Mouse (Mus musculus) embryonic facial prominence, embryonic 10.5 days (tissue): ENCODE measurements at regions not wholly inside any gene's neighbourhood (a gene's known extent, or its start where the extent isn't known, plus 50 kb on each side); places are given as distances from the start of the nearest gene placed in this dataset.
A peak's percentile ranks its signal among the peaks of the same experiment; 100 is the strongest.
"Not testable (repeated sequence)": the region's sequence is repeated elsewhere in the genome, so short reads cannot be mapped to it uniquely, and the experiment has no call there.

ENCODE experiments used
- DNase-seq: peaks from one replicate; pipeline ENCODE4 v3.0.0-alpha.2; 2017; ENCODE audit warnings: low spot score
- H3K27ac ChIP-seq: fragments of 300-500 bp; sonication (generic); replicated peaks from 2 replicates; pipeline ENCODE4 v1.5.1; 2016; ENCODE audit warnings: mild to moderate bottlenecking
- H3K27me3 ChIP-seq: fragments of 300-500 bp; sonication (generic); replicated peaks from 2 replicates; pipeline ENCODE4 v1.6.1; 2016; ENCODE audit warnings: low read depth, mild to moderate bottlenecking; ENCODE audit not compliant: poor library complexity, severe bottlenecking
- H3K36me3 ChIP-seq: fragments of 300-500 bp; sonication (generic); replicated peaks from 2 replicates; pipeline ENCODE4 v1.6.1; 2016; ENCODE audit warnings: mild to moderate bottlenecking, moderate library complexity
- H3K4me1 ChIP-seq: fragments of 300-500 bp; sonication (generic); 2 replicates; pipeline ENCODE4 v1.6.1; 2016
- H3K4me3 ChIP-seq: fragments of 300-500 bp; sonication (generic); 2 replicates; pipeline ENCODE4 v1.5.1; 2016; ENCODE audit warnings: mild to moderate bottlenecking, moderate library complexity
- H3K9me3 ChIP-seq: fragments of 300-500 bp; sonication (generic); 2 replicates; pipeline ENCODE4 v1.6.1; 2016; ENCODE audit warnings: mild to moderate bottlenecking
- WGBS: fragments of 180-500 bp; shearing (Covaris S2); methylation state at CpG from one replicate; pipeline ENCODE4 v1.1.7; 2016; 5-methylcytosine and 5-hydroxymethylcytosine counted together

DNA sequence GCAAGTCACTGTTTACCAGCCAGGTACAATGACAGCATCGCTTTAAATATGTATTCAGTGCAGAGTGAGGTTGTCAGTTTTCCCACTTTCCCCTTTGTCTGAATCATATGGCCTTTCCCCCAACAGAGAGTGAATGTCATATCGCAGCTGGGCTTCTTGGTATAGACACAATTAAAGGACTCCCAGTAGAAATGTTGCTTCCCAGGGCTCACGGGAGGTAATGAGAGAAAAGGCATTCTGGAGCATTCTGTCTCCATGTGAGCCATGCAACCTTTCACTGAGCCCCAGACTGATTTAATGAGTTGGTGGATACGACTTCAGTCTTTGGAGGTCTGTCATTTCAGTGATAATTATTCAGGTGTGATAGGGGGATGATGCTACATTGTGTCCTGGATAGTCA lies 310.8 kb upstream of the Zfp960 start:
- H3K4me3 ChIP-seq = no peak overlapping the region
- no peaks in the 10 kb centered on the region for H3K27me3 ChIP-seq
- no peaks in the 10 kb centered on the region for H3K4me1 ChIP-seq
- H3K27ac ChIP-seq = no peak overlapping the region
- H3K36me3 ChIP-seq = no peaks in the 10 kb centered on the region
- no peak for DNase-seq
- no peaks in the 10 kb centered on the region for H3K9me3 ChIP-seq
- WGBS = 87% methylated on average over 4 of the region's 4 CpGs

GRCm38 (mm10) chr17:16770587-16770986 lies 293.3 kb upstream of the Zfp960 start:
- 84% methylated on average over 7 of the region's 7 CpGs for WGBS

DNA sequence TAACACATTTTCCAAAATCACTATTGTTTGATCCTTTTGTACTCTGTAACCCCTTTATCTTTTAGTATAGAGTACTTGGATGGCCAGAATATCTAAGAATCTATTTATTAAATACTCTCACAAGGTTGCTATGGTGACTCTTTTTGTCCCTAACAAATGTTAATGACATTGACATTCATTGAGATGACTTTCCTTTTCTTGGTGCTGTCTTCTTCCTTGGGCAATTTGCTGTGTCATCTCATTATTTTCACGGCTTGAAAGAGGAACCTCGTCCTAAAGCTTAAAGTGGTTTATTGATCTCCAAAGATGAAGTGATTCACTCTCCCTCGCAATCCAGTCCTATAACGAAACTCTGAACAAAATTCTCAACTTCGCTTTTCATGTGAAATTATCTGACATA lies 265.6 kb upstream of the Zfp960 start:
- 84% methylated on average over 5 of the region's 5 CpGs for WGBS
- no peak overlapping the region for H3K4me3 ChIP-seq
- no peaks in the 10 kb centered on the region for H3K4me1 ChIP-seq

More at GRCm38 (mm10) chr17:16770587-16770986, 293.3 kb upstream of the Zfp960 start:
- not testable (repeated sequence) for H3K4me3 ChIP-seq, DNase-seq, H3K4me1 ChIP-seq, H3K27ac ChIP-seq, H3K9me3 ChIP-seq, H3K27me3 ChIP-seq, H3K36me3 ChIP-seq

GRCm38 (mm10) chr17:16804986-16805385 lies 258.9 kb upstream of the Zfp960 start:
- H3K9me3 ChIP-seq = no peaks in the 10 kb centered on the region
- no peaks in the 10 kb centered on the region for H3K27me3 ChIP-seq
- no peak overlapping the region for H3K27ac ChIP-seq
- no peak overlapping the region for H3K4me3 ChIP-seq
- H3K36me3 ChIP-seq = no peaks in the 10 kb centered on the region
- WGBS = 56% methylated on average over 3 of the region's 3 CpGs
- DNase-seq = no peak
- no peaks in the 10 kb centered on the region for H3K4me1 ChIP-seq

More for the DNA sequence above, 265.6 kb upstream of the Zfp960 start:
- Histone ChIP-seq H3K27ac (no peak overlapping the region), H3K36me3 (no peaks in the 10 kb centered on the region), H3K27me3 (no peaks in the 10 kb centered on the region), H3K9me3 (no peaks in the 10 kb centered on the region)
- DNase-seq = no peak

- WGBS = 31% methylated on average over 3 of the region's 3 CpGs
- no peaks in the 10 kb centered on the region for H3K27me3 ChIP-seq
- H3K36me3 ChIP-seq = no peaks in the 10 kb centered on the region
- no peaks in the 10 kb centered on the region for H3K4me1 ChIP-seq
- DNase-seq = no peak
- no peak overlapping the region for H3K27ac ChIP-seq
- H3K9me3 ChIP-seq = no peaks in the 10 kb centered on the region
- H3K4me3 ChIP-seq = no peak overlapping the region
Observed at GRCm38 (mm10) chr17:16818421-16818820, 245.5 kb upstream of the Zfp960 start.

DNA sequence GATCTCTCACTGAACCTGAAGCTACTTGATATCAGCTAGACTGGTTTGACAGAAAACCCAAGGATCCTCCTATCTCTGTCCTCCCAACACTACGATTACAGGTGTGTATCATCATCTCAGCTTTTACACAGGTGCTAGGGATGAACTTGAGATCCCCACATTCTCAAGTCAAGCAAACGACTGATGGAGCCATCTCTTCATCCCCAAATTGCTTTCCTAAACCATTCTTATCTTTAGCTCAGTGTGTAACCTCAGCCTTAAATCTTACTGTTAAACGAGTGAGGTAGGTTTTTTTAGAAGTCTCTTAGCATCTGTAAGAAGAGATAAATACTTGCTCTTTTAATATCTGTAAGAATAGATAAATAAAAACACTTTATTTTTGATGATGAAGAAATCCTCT lies 242.2 kb upstream of the Zfp960 start:
- no peak overlapping the region for H3K4me3 ChIP-seq
- no peaks in the 10 kb centered on the region for H3K27me3 ChIP-seq
- 87% methylated on average over 3 of the region's 3 CpGs for WGBS
- no peaks in the 10 kb centered on the region for H3K36me3 ChIP-seq
- no peaks in the 10 kb centered on the region for H3K4me1 ChIP-seq
- no peak for DNase-seq
- no peak overlapping the region for H3K27ac ChIP-seq
- no peaks in the 10 kb centered on the region for H3K9me3 ChIP-seq

DNA sequence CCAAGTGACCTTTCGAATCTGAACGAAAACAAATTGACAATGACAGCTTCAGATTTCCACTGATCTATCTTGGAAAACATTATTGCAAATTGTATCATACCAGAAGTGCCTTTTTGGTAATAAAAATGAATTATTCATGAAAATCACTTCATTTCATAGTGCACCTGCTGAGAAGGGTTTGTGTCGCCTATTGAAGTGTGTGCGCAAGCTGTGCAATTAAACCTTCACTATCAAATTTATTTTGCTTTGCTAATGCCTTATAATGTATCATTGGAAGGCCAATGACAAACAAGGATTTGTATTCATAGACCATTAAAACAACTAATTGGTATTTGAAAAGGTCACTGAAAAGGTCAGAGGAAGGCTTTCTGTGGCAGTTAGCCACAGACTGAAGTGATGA lies 224.8 kb upstream of the Zfp960 start:
- Histone ChIP-seq H3K4me1 (no peaks in the 10 kb centered on the region), H3K4me3 (no peak overlapping the region), H3K36me3 (no peaks in the 10 kb centered on the region), H3K27ac (no peak overlapping the region), H3K9me3 (no peaks in the 10 kb centered on the region), H3K27me3 (no peaks in the 10 kb centered on the region)
- DNase-seq = no peak
- 92% methylated on average over 4 of the region's 4 CpGs for WGBS

DNA sequence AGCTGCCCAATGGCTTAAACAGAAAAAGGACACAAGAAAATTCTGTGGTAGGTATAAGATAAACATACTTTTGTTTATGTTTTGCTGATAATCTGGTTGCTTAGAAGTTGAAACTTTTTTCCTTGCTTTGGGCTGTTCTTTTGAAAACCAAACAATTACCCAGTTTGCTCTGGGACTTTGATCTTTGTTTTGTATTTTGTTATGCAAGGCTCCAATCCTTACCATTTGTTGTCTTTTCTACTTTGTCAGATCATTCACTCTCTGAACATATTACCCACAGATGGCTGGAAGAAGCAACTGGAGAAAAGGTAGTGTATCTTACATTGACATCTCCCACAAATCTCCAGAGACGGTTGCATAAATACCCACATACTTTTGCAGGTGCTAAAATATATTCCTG lies 203.1 kb upstream of the Zfp960 start:
- Histone ChIP-seq H3K4me3 (no peak overlapping the region), H3K36me3 (no peaks in the 10 kb centered on the region), H3K27me3 (no peaks in the 10 kb centered on the region), H3K4me1 (no peaks in the 10 kb centered on the region), H3K27ac (no peak overlapping the region), H3K9me3 (no peaks in the 10 kb centered on the region)
- DNase-seq = no peak
- 70% methylated on average over 1 of the region's 1 CpGs for WGBS

DNA sequence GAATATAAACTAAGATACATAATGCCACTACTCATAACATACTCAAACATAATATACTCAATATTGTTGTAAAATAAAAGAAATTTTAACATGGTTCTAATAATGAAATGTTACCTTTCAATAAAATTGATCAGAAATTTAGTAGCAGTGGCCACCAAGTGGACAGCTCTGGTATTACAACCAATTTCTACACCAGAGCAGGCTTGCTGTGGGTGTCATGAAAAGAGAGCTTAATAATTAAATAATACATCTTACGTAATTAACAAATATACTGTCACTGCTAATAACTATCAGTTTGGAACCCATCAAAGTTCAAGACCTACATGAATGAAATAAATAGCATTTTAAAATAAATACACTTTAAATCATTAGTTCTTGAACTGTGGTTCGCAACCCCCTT lies 163.1 kb upstream of the Zfp960 start:
- H3K4me1 ChIP-seq = no peaks in the 10 kb centered on the region
- peaks cover 13% of the 10 kb centered on the region; the same call in 1 of the 2 replicates for H3K9me3 ChIP-seq
- peak; percentile 14 for DNase-seq
- no peaks in the 10 kb centered on the region for H3K36me3 ChIP-seq
- 73% methylated on average over 2 of the region's 2 CpGs for WGBS
- H3K27me3 ChIP-seq = no peaks in the 10 kb centered on the region
- no peak overlapping the region for H3K4me3 ChIP-seq
- no peak overlapping the region for H3K27ac ChIP-seq

DNA sequence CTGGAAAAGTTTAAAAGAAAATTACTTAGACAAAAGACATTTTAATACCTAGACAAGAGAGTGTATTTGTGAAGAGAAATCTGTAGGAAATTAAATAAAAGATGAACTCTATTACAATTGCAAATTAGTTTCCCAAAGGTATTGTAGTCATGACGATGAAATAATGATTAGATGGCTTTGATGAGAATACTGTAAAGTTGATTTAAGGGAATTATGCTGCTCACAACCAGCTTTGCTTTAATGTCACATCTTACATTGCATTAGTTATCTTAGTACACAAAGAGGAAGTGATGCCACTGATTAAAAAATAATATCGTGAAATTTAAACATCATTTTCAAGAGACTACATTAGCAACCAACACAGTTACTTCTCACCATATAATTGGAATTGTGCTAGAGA lies 145.7 kb upstream of the Zfp960 start:
- H3K4me3 ChIP-seq = no peak overlapping the region
- H3K36me3 ChIP-seq = no peaks in the 10 kb centered on the region
- DNase-seq = no peak
- no peak overlapping the region for H3K27ac ChIP-seq
- WGBS = 95% methylated on average over 2 of the region's 2 CpGs
- H3K4me1 ChIP-seq = no peaks in the 10 kb centered on the region
- H3K9me3 ChIP-seq = no peaks in the 10 kb centered on the region
- H3K27me3 ChIP-seq = no peaks in the 10 kb centered on the region

DNA sequence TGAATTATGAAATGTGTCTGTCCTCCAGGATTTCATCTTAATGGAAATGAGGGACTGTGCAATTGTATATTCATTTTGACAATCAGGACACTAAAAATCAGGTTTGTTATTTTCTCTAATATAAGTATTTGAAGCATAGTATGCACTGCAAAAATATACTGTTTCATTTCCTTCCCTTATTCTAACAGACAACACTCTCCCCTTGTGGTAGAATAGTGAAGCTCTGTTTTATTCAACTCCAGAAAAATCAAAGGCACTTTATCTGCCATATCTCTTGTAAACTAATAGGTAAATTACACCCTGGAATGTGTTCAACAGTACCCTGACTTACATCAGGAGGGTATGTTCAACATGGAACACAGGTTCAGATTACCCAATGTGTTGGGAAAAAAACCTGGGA lies 137.7 kb upstream of the Zfp960 start:
- Histone ChIP-seq H3K4me3 (no peak overlapping the region), H3K4me1 (no peaks in the 10 kb centered on the region), H3K9me3 (0 out of 2 replicates have a peak, but pooled peaks cover 2% of the 10 kb centered on the region), H3K27ac (no peak overlapping the region), H3K27me3 (no peaks in the 10 kb centered on the region), H3K36me3 (no peaks in the 10 kb centered on the region)
- no peak for DNase-seq

- not testable (repeated sequence) for H3K9me3 ChIP-seq, H3K36me3 ChIP-seq, H3K27me3 ChIP-seq, H3K4me1 ChIP-seq
- WGBS = 2% methylated on average over 25 of the region's 26 CpGs
- Histone ChIP-seq H3K4me3 (peak overlapping the region; percentile 60), H3K27ac (peak overlapping the region; percentile 79)
- DNase-seq = peak; percentile 88
Observed at GRCm38 (mm10) chr17:16951092-16952016, 112.6 kb upstream of the Zfp960 start.

DNA sequence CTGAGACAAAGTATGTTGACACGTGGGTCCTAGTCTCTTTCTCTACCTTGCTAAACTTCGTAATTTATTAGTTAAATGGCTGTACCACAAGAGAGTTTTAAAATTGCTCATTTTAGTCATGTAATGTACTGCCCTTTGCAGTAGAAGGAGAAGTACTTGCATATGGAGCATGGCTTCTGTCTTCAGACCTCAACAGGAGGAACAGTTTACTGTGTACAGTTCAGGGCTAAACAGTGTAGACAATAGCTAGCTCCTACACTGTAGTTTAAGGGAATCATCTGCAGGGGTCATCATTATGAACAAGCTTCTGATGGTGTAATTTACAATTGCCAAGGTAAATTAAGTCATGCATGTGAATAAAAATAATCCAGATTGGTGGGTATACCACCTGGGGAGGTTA lies 111.8 kb upstream of the Zfp960 start:
- 33% methylated on average over 2 of the region's 2 CpGs for WGBS
- not testable (repeated sequence) for DNase-seq, H3K36me3 ChIP-seq, H3K9me3 ChIP-seq, H3K27me3 ChIP-seq, H3K4me1 ChIP-seq, H3K27ac ChIP-seq
- peak overlapping the region; percentile 60 for H3K4me3 ChIP-seq
